Mouse (Mus musculus) testis, adult 2 months (tissue): Measurements from ENCODE around the gene Noxa1.

Experiments
- CTCF ChIP-seq: fragments of 200-500 bp; IDR thresholded peaks from 2 replicates; pipeline ENCODE4 v1.5.1; 2012; ENCODE audit warnings: low read depth, mild to moderate bottlenecking, inconsistent platforms, low read length, moderate library complexity; ENCODE audit not compliant: control insufficient read depth, insufficient read depth, insufficient replicate concordance
- POLR2A ChIP-seq: fragments of 200-500 bp; IDR thresholded peaks from 2 replicates; pipeline ENCODE4 v1.6.1; 2012; ENCODE audit warnings: low read depth, mild to moderate bottlenecking, inconsistent platforms, low read length, moderate library complexity; ENCODE audit not compliant: control insufficient read depth

DNA sequence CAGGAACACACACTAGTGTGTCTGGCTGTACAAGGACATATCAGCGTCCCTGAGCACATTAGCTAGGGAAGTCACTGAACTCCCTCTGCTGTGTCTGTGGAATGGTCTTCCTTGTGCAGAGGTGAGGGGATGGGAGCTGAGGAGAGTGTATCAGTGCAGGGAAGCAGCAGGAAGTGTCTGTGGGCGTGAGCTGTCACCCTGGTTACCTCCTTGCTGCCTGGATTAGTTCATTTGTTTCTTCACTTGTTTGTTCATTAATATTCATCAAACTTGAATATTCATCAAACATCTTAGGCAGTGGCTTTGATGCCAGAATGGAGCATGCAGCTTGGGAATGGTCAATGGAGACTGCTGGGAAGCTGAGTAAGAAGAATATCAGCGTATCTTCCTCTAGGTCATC, 4.8 kb upstream of the Noxa1 start:
- TF ChIP-seq CTCF, result no peak
- TF ChIP-seq POLR2A, result no peak
